Mouse (Mus musculus) erythroblast, embryonic 14.5 days (primary cell): ENCODE measurements around the gene Hsp90b1. TPM values are rescaled to one million over a fixed set of nuclear protein-coding genes. Genes with fewer than 3 reads are reported as not detected.

Source experiments
- H3K27me3 ChIP-seq: 2 replicates; pipeline ENCODE4 v1.6.1; 2012; ENCODE audit warnings: inconsistent platforms; ENCODE audit not compliant: control insufficient read depth
- H3K36me3 ChIP-seq: 2 replicates; pipeline ENCODE4 v1.6.1; 2012; ENCODE audit warnings: mild to moderate bottlenecking, inconsistent platforms; ENCODE audit not compliant: control insufficient read depth
- H3K4me1 ChIP-seq: 2 replicates; pipeline ENCODE4 v1.6.1; 2012; ENCODE audit warnings: inconsistent platforms; ENCODE audit not compliant: control insufficient read depth
- H3K4me3 ChIP-seq: replicated peaks from 2 replicates; pipeline ENCODE3; 2012; ENCODE audit warnings: moderate library complexity, mild to moderate bottlenecking, inconsistent platforms
- H3K9me3 ChIP-seq: 2 replicates; pipeline ENCODE4 v1.6.1; 2012; ENCODE audit warnings: low read length, inconsistent platforms, mixed read lengths; ENCODE audit not compliant: control insufficient read depth
- GATA1 ChIP-seq: IDR thresholded peaks from 2 replicates; pipeline ENCODE4 v1.6.1; 2012; ENCODE audit warnings: low read length, inconsistent platforms, mixed read lengths
- TAL1 ChIP-seq: IDR thresholded peaks from 3 replicates; pipeline ENCODE4 v1.6.1; 2012; ENCODE audit warnings: low read length, inconsistent platforms, mixed read lengths
- polyA plus RNA-seq: library from polyadenylated mRNA; stranded (reverse); fragments of >175 nt; gene quantifications from 2 replicates; pipeline ENCODE4 v1.2.3, GENCODE M21; 2012

Gene Hsp90b1
- polyA plus RNA-seq: 0.95 and 1.4 TPM in 2 replicates

DNA sequence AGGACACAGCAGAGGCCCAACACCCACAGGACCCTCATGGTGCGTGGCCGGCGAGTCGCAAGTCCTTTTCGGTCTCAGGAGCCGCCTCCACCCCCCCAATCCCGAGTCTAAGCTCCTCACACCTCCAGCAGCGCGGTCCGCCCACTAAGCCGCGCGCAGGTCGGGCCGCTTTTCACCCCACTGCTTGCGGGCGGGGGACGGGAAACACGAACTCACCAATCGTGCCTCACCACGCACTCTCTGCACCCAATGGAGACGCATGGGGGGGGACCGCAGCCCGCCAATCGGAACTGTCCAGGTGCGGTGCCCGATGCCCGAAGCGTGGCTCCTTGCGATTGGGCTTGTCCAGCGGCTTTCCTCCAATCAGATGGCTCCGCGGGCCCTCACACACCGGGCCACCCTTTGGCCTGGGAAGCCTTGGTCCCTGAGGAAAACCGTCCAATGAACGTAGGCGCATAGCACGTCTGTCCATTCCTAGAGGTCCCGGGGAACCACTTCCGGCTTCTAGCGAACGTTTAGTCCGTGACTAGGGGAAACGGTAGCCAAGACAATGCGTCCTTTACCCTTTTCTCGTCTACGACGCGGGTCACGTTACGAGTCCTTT, at the start of gene Hsp90b1, which contains the start of gene Ttc41:
TSS of gene Hsp90b1 (minus strand) at position 192 of the 604 bp plus-strand sequence.
TSS of gene Ttc41 (plus strand) at position 494 of the 604 bp plus-strand sequence.
- H3K4me3 ChIP-seq: peak within 1 kb of the TSS; percentile 94
- H3K4me1 ChIP-seq: peaks cover 59% of the 10 kb centered on the region

DNA sequence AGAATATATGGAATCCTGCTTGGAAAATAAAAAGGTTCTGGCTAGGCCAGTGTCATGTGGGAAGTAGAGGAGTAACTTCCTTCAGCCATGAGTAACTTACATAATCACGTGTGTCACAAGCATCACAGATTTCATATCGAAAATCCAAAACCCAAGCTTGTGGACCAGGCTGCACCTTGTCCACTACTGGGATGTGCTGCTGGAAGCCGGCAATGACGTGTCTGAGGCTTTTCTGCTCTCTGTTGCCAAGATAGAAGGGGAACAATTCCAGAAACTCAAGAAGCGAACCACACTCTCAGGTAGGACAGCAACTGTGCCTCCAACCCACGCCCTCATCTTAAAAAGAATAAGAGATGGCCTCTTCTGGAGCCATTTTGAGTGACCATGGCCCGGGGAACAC, 39.0 kb upstream of the Hsp90b1 start:
- no peak for TF ChIP-seq GATA1
- TF ChIP-seq TAL1: no peak
- Histone ChIP-seq H3K4me3 (no peak overlapping the region), H3K4me1 (no peaks in the 10 kb centered on the region), H3K9me3 (no peaks in the 10 kb centered on the region), H3K36me3 (no peaks in the 10 kb centered on the region), H3K27me3 (no peaks in the 10 kb centered on the region)

More for the DNA sequence above, at the start of gene Hsp90b1, which contains the start of gene Ttc41:
- no peaks in the 10 kb centered on the region for H3K9me3 ChIP-seq
- TF ChIP-seq TAL1 (no peak), GATA1 (no peak)
- H3K27me3 ChIP-seq: no peaks in the 10 kb centered on the region
- peaks cover 40% of the 10 kb centered on the region for H3K36me3 ChIP-seq

DNA sequence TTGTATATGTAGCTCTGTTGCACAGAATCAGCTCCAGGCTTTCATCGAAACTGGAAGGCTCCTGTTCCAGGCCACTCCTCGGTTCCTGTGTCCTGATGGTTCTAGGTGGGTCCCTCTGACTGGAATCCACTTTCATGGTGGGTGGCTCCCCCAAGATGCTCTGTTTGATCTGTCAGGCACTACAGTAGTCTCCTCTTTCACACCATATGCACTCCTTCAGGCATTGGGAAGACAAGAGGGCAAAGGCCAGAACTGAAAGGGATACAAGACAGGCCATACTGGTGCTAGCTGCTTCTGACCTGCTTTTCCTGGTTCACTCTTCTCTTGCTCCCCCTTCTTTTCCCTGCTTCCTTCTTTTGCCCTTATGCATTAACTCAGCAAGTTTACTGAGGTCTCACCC, 37.6 kb upstream of the Hsp90b1 start:
- Histone ChIP-seq H3K4me1 (no peaks in the 10 kb centered on the region), H3K4me3 (no peak overlapping the region), H3K36me3 (no peaks in the 10 kb centered on the region), H3K9me3 (no peaks in the 10 kb centered on the region), H3K27me3 (no peaks in the 10 kb centered on the region)
- no peak for TF ChIP-seq GATA1
- TF ChIP-seq TAL1: no peak

DNA sequence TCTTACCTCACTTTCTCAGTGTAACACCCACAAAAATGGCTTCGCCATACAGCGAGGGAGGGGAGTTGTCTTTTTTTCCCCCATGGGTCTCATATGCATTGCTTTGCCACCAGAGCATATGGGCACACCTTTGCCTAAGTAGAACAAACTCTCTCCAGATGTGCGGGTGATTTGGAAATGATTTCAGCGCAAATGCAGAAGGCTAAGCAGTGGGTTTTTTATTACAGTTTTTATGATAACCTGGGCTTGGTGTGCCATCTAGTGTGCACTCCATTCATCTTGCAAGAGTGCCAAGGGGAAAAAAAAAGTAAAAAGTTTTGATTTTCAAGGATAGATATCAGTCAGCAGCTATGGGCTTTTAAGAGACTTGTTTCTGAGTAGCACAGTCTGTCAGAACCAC, 29.7 kb upstream of the Hsp90b1 start:
- TF ChIP-seq TAL1 (no peak), GATA1 (no peak)
- H3K9me3 ChIP-seq: no peaks in the 10 kb centered on the region
- H3K27me3 ChIP-seq: 0 out of 2 replicates have a peak, but pooled peaks cover 2% of the 10 kb centered on the region
- H3K36me3 ChIP-seq: no peaks in the 10 kb centered on the region
- H3K4me3 ChIP-seq: no peak overlapping the region
- peaks cover 5% of the 10 kb centered on the region for H3K4me1 ChIP-seq

DNA sequence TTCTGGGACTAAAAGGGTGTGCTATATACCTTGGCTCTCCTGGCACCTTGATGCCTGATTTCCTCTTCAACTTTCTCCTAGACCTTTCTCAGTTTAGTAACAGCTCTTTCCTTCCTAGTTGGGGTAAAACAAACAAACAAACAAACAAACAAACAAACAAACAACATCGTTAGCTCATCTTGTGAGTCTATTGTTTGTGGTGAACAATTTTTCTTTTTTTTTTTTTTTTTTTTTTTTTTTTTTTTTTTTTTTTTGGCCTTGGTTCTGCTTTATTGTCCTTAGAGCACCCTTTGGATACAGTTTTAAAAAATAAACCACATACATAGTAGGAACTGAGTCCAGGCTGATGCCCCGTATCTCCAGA, 26.2 kb upstream of the Hsp90b1 start:
- Histone ChIP-seq H3K9me3 (no peaks in the 10 kb centered on the region), H3K4me3 (no peak overlapping the region), H3K36me3 (no peaks in the 10 kb centered on the region), H3K4me1 (peaks cover 16% of the 10 kb centered on the region), H3K27me3 (peaks cover 2% of the 10 kb centered on the region; the same call in 1 of the 2 replicates)
- TF ChIP-seq GATA1 (no peak), TAL1 (no peak)

DNA sequence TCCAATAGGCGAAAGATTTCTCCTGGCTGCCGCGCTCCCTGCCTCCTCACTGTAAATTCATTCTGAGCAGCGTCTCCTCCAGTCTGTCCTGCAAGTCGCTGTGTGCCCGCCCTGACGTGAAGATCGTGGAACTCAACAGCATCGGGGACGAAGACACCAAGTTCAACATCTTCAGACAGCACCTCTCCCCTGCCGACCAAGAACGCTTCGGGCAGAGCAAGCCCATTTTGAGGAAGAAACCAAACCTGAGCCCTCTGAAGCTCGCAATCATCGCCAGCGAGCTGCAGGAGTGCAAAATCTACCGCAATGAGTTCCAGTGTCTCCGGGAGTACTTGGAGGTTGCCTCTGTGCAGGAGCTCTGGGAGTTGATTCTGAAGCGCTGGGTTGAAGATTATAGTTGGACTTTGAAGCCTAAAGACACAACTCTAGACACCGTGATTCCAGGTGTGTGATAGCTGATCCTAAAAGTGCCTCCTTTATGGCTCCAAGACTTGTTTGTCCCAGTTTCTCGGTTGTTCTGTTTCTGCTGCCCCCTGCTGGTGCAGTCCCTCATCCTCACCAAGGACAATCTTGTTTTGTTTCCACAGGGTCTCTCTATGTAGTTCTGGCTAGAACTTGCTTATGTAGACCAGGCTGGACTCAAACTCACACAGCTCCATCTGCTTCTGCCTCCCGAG, 25.7 kb upstream of the Hsp90b1 start:
- Histone ChIP-seq H3K36me3 (no peaks in the 10 kb centered on the region), H3K4me3 (peak overlapping the region; percentile 36), H3K27me3 (peaks cover 2% of the 10 kb centered on the region; the same call in 1 of the 2 replicates), H3K9me3 (no peaks in the 10 kb centered on the region), H3K4me1 (peaks cover 16% of the 10 kb centered on the region)
- TF ChIP-seq TAL1 (no peak), GATA1 (no peak)

DNA sequence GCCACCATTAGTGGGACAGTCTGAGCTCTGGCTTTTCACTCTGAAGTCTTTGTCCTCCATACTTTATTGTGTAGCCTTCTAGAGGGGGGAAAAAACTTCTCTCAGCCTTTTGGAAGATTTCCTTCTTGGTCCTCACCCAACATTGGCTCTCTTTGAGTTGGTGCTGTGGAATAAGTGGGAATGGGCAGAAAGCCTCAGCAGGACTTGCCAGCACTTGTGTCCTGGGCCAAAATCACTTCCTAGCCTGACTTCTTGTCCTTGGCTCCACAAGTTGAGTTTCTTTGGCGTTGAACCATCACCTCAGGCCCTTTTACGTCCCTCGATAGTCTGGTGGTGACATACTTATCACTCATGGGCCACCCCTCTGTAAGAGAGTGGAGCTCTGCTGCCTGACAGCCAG, 22.9 kb upstream of the Hsp90b1 start:
- H3K36me3 ChIP-seq: no peaks in the 10 kb centered on the region
- TF ChIP-seq TAL1 (no peak), GATA1 (no peak)
- no peak overlapping the region for H3K4me3 ChIP-seq
- H3K27me3 ChIP-seq: peaks cover 2% of the 10 kb centered on the region; the same call in 1 of the 2 replicates
- peaks cover 16% of the 10 kb centered on the region for H3K4me1 ChIP-seq
- no peaks in the 10 kb centered on the region for H3K9me3 ChIP-seq

DNA sequence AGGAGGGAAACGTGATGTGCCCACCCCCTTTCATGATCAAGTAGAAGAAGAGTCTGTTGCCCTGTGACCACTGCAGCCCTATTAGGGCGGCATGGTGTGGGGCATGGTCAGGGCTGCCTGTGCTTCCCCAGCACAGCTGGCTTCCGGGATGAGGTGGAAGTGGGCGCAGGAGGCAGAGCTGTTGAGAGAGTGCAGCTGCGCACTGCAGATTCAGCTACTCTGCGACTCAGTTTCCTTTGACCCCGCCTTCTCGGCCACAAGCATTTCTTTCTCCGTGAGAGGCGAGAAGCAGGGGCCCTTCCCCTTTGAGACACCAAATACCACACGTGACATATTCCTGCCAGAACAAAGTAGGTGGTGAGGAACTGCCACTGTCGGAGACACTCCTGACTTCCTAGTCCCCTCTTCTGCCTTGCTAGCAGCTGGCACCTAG, 22.3 kb upstream of the Hsp90b1 start:
- Histone ChIP-seq H3K9me3 (no peaks in the 10 kb centered on the region), H3K36me3 (no peaks in the 10 kb centered on the region), H3K4me3 (peak overlapping the region; percentile 49), H3K27me3 (peaks cover 2% of the 10 kb centered on the region; the same call in 1 of the 2 replicates), H3K4me1 (peaks cover 16% of the 10 kb centered on the region)
- TF ChIP-seq GATA1 (no peak), TAL1 (no peak)

DNA sequence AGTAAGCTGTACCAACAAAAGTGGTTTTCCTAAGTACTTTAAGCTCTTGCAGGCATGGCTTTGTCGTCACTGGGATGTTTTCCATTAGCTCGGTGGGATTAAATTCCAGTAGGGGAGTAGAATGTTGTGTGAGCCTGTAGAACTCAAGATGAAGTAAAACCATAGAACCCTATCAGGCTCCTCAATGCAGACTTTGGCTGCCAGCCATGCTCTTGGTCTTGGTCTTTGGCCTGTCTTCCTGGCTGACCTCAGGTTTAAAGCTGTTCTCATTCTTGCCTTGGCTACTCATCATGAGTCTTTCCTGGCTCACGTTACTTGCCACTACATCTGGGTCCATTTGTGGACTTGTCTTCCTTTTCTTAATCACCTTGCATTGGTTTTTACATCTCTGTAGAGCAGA, 6.8 kb upstream of the Hsp90b1 start:
- no peaks in the 10 kb centered on the region for H3K9me3 ChIP-seq
- H3K4me3 ChIP-seq: no peak overlapping the region
- TF ChIP-seq TAL1 (no peak), GATA1 (no peak)
- no peaks in the 10 kb centered on the region for H3K36me3 ChIP-seq
- peaks cover 6% of the 10 kb centered on the region for H3K4me1 ChIP-seq
- no peaks in the 10 kb centered on the region for H3K27me3 ChIP-seq
